Mouse (Mus musculus): ENCODE measurements around the gene Zfp398. TPM values are rescaled to one million over a fixed set of nuclear protein-coding genes. Genes with fewer than 3 reads are reported as not detected.
A peak's percentile ranks its signal among the peaks of the same experiment; 100 is the strongest.

Gene Zfp398
- polyA plus RNA-seq, 1 experiment, result 26.5 TPM

DNA sequence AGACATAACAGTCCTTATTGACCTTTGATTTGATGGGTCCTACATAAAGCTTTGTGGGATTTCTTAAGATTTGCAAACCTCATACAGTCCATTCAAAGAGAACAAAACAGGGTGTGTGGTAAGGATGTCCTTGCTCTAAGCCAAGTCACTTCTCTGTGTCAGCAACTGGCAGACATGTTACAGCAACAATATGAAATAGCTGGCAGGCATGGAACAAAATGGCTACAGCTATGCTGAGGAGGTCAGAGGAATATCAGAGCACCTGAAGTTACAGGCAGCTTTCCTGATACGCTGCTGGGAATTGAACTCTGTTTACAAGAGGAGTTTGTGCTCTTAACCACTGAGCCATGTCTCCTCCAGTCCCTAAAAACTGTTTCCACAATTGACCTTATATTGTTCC is 3.2 kb upstream of the Zfp398 start:
- WGBS, result 92% methylated on average over 1 of the region's 1 CpGs
- H3K27me3 ChIP-seq (ENCODE audit: control insufficient read depth, insufficient read depth, low read length), result no peaks in the 10 kb centered on the region
- TF ChIP-seq POLR2A (IDR thresholded peaks at IDR 0.05; ENCODE audit: control insufficient read depth, extremely low read depth, insufficient read depth, low read length, poor library complexity), result no peak
- no peak for TF ChIP-seq CTCF (IDR thresholded peaks at IDR 0.05; ENCODE audit: borderline replicate concordance, control insufficient read depth, extremely low read depth, insufficient read depth, low read length, poor library complexity)
- no peaks in the 10 kb centered on the region for H3K36me3 ChIP-seq (ENCODE audit: control insufficient read depth, insufficient read depth, low read length)
- H3K27ac ChIP-seq (ENCODE audit: control insufficient read depth, insufficient read depth, low read length), result no peak overlapping the region
- H3K4me3 ChIP-seq (ENCODE audit: control insufficient read depth, insufficient read depth, low read length), result no peak overlapping the region
- DNase-seq, result no peak
- peaks cover 3% of the 10 kb centered on the region; the same call in 1 of the 2 replicates for H3K4me1 ChIP-seq (replicated peaks; ENCODE audit: control insufficient read depth, insufficient read depth, low read length)

DNA sequence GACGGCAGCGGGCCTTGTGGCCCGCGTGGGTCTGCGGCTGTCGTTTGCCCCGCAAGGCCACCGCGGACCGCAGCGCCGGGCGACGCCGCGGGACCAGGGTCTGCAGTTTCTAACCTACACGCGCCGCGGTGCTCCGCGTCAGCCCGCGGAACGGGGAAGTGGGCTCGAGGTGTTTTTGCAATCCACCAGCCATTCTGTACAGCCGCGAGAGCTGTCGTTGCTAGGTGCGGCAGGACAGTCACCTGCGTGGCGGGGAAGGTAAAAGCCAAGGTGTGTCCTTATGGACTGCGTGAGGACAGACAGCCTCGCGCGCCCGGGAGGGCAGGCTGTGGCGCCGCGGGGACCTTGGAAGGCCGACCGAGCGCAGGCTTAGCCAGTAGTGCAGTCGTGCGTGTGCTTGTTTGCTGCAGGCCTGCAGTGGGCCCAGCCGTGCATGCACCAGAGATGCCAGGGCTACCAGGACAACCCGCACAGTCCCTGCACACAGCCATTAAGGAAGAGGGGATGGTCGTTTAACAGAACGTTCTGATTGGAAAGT is 592 bp downstream of the Zfp398 start:
- Histone ChIP-seq H3K36me3 (ENCODE audit: control insufficient read depth, insufficient read depth, low read length) (no peaks in the 10 kb centered on the region), H3K27me3 (ENCODE audit: control insufficient read depth, insufficient read depth, low read length) (no peaks in the 10 kb centered on the region), H3K4me1 (replicated peaks; ENCODE audit: control insufficient read depth, insufficient read depth, low read length) (no peaks in the 10 kb centered on the region), H3K27ac (ENCODE audit: control insufficient read depth, insufficient read depth, low read length) (peak overlapping the region; percentile 39), H3K4me3 (ENCODE audit: control insufficient read depth, insufficient read depth, low read length) (peak overlapping the region; percentile 79)
- DNase-seq, result peak; percentile 52
- TF ChIP-seq POLR2A (IDR thresholded peaks at IDR 0.05; ENCODE audit: control insufficient read depth, extremely low read depth, insufficient read depth, low read length, poor library complexity) (no peak), CTCF (IDR thresholded peaks at IDR 0.05; ENCODE audit: borderline replicate concordance, control insufficient read depth, extremely low read depth, insufficient read depth, low read length, poor library complexity) (no peak)
- under 1% methylated on average over 49 of the region's 49 CpGs for WGBS

DNA sequence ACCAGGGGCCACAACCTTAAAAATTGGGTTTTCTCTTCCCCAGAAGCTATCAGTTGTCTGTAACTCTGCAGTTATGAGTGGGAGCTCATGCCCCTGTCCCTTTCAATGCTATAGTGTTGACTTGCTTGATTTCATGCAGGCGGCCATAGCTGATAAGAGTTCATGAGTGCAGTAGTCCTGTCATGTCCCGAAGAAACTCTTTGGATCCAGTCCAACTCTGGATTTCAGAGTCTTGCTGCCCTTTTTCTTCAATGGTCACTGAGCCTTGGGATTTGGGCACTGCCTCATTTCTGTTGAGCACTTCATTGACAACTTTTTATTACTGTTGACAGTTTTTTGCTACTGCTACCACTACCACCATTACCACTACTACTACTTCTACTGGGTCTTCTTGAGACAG is 2.2 kb downstream of the Zfp398 start:
- 91% methylated on average over 2 of the region's 2 CpGs for WGBS
- no peaks in the 10 kb centered on the region for H3K27me3 ChIP-seq (ENCODE audit: control insufficient read depth, insufficient read depth, low read length)
- H3K27ac ChIP-seq (ENCODE audit: control insufficient read depth, insufficient read depth, low read length), result no peak overlapping the region
- H3K36me3 ChIP-seq (ENCODE audit: control insufficient read depth, insufficient read depth, low read length), result no peaks in the 10 kb centered on the region
- H3K4me1 ChIP-seq (replicated peaks; ENCODE audit: control insufficient read depth, insufficient read depth, low read length), result no peaks in the 10 kb centered on the region
- H3K4me3 ChIP-seq (ENCODE audit: control insufficient read depth, insufficient read depth, low read length), result no peak overlapping the region
- TF ChIP-seq POLR2A (IDR thresholded peaks at IDR 0.05; ENCODE audit: control insufficient read depth, extremely low read depth, insufficient read depth, low read length, poor library complexity) (no peak), CTCF (IDR thresholded peaks at IDR 0.05; ENCODE audit: borderline replicate concordance, control insufficient read depth, extremely low read depth, insufficient read depth, low read length, poor library complexity) (no peak)
- no peak for DNase-seq

- no peak overlapping the region for H3K4me3 ChIP-seq (ENCODE audit: control insufficient read depth, insufficient read depth, low read length)
- H3K36me3 ChIP-seq (ENCODE audit: control insufficient read depth, insufficient read depth, low read length), result no peaks in the 10 kb centered on the region; the same call in 1 of the 2 replicates
- TF ChIP-seq CTCF (IDR thresholded peaks at IDR 0.05; ENCODE audit: borderline replicate concordance, control insufficient read depth, extremely low read depth, insufficient read depth, low read length, poor library complexity) (no peak), POLR2A (IDR thresholded peaks at IDR 0.05; ENCODE audit: control insufficient read depth, extremely low read depth, insufficient read depth, low read length, poor library complexity) (no peak)
- H3K4me1 ChIP-seq (replicated peaks; ENCODE audit: control insufficient read depth, insufficient read depth, low read length), result no peaks in the 10 kb centered on the region
- no peak overlapping the region for H3K27ac ChIP-seq (ENCODE audit: control insufficient read depth, insufficient read depth, low read length)
- 100% methylated on average over 1 of the region's 1 CpGs for WGBS
- DNase-seq, result no peak
- H3K27me3 ChIP-seq (ENCODE audit: control insufficient read depth, insufficient read depth, low read length), result no peaks in the 10 kb centered on the region
These were observed 5.6 kb downstream of the Zfp398 start for GRCm38 (mm10) chr6:47841077-47841476.

GRCm38 (mm10) chr6:47841831-47842230 is 6.4 kb downstream of the Zfp398 start:
- H3K36me3 ChIP-seq (ENCODE audit: control insufficient read depth, insufficient read depth, low read length), result peaks cover 1% of the 10 kb centered on the region
- H3K4me3 ChIP-seq (ENCODE audit: control insufficient read depth, insufficient read depth, low read length), result no peak overlapping the region
- 94% methylated on average over 2 of the region's 2 CpGs for whole genome bisulfite sequencing
- no peak for DNase-seq
- TF ChIP-seq CTCF (IDR thresholded peaks at IDR 0.05; ENCODE audit: borderline replicate concordance, control insufficient read depth, extremely low read depth, insufficient read depth, low read length, poor library complexity) (no peak), POLR2A (IDR thresholded peaks at IDR 0.05; ENCODE audit: control insufficient read depth, extremely low read depth, insufficient read depth, low read length, poor library complexity) (no peak)
- H3K4me1 ChIP-seq (replicated peaks; ENCODE audit: control insufficient read depth, insufficient read depth, low read length), result no peaks in the 10 kb centered on the region
- H3K27ac ChIP-seq (ENCODE audit: control insufficient read depth, insufficient read depth, low read length), result no peak overlapping the region
- H3K27me3 ChIP-seq (ENCODE audit: control insufficient read depth, insufficient read depth, low read length), result no peaks in the 10 kb centered on the region

- Histone ChIP-seq H3K36me3 (ENCODE audit: control insufficient read depth, insufficient read depth, low read length) (peaks cover 6% of the 10 kb centered on the region), H3K4me1 (replicated peaks; ENCODE audit: control insufficient read depth, insufficient read depth, low read length) (no peaks in the 10 kb centered on the region), H3K27me3 (ENCODE audit: control insufficient read depth, insufficient read depth, low read length) (no peaks in the 10 kb centered on the region), H3K27ac (ENCODE audit: control insufficient read depth, insufficient read depth, low read length) (no peak overlapping the region), H3K4me3 (ENCODE audit: control insufficient read depth, insufficient read depth, low read length) (no peak overlapping the region)
- no peak for TF ChIP-seq POLR2A (IDR thresholded peaks at IDR 0.05; ENCODE audit: control insufficient read depth, extremely low read depth, insufficient read depth, low read length, poor library complexity)
- no peak for TF ChIP-seq CTCF (IDR thresholded peaks at IDR 0.05; ENCODE audit: borderline replicate concordance, control insufficient read depth, extremely low read depth, insufficient read depth, low read length, poor library complexity)
- 94% methylated on average over 1 of the region's 1 CpGs for WGBS
- DNase-seq, result no peak
These were observed 6.9 kb downstream of the Zfp398 start for GRCm38 (mm10) chr6:47842337-47842736.

DNA sequence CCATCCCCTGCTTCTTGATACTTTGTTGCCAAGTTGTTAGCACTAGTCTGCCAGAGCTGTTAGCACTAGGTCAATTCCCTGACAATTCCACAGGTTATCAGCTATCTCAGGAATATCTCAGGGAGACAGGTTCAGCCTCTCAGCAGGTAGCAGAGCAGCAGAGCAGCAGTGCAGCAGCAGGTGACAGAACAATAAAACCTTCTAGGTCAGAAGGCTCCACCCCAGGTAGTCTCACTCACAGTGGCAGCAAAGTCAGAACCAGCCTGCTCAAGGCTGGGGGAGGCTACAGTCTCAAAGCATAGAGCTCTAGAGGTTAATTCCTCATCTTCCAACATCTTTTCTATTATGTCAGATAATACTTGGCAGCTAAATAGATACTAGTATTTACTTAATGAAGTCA is 10.3 kb downstream of the Zfp398 start:
- no peaks in the 10 kb centered on the region for H3K4me1 ChIP-seq (replicated peaks; ENCODE audit: control insufficient read depth, insufficient read depth, low read length)
- H3K36me3 ChIP-seq (ENCODE audit: control insufficient read depth, insufficient read depth, low read length), result peaks cover 7% of the 10 kb centered on the region
- no peak overlapping the region for H3K4me3 ChIP-seq (ENCODE audit: control insufficient read depth, insufficient read depth, low read length)
- DNase-seq, result no peak
- H3K27me3 ChIP-seq (ENCODE audit: control insufficient read depth, insufficient read depth, low read length), result no peaks in the 10 kb centered on the region
- TF ChIP-seq CTCF (IDR thresholded peaks at IDR 0.05; ENCODE audit: borderline replicate concordance, control insufficient read depth, extremely low read depth, insufficient read depth, low read length, poor library complexity) (no peak), POLR2A (IDR thresholded peaks at IDR 0.05; ENCODE audit: control insufficient read depth, extremely low read depth, insufficient read depth, low read length, poor library complexity) (no peak)
- H3K27ac ChIP-seq (ENCODE audit: control insufficient read depth, insufficient read depth, low read length), result no peak overlapping the region

All from thymus, adult 2 months (tissue).